Mouse (Mus musculus): ENCODE measurements at regions not wholly inside any gene's neighbourhood (a gene's known extent, or its start where the extent isn't known, plus 50 kb on each side); places are given as distances from the start of the nearest gene placed in this dataset.

- no peak overlapping the region for H3K4me3 ChIP-seq (replicated peaks; ENCODE audit: control insufficient read depth, low read depth, low read length)
- no peak overlapping the region for H3K27ac ChIP-seq (ENCODE audit: control insufficient read depth, insufficient read depth, low read depth, low read length, poor library complexity)
- no peaks in the 10 kb centered on the region for H3K4me1 ChIP-seq (ENCODE audit: control insufficient read depth, insufficient read depth, low read length)
- no peak for TF ChIP-seq CTCF (IDR thresholded peaks at IDR 0.05; ENCODE audit: control insufficient read depth, insufficient read depth, low read length)
- no peak for TF ChIP-seq POLR2A (IDR thresholded peaks at IDR 0.05; ENCODE audit: borderline replicate concordance, control insufficient read depth, low read depth, low read length)
- 72% methylated on average over 5 of the region's 5 CpGs for WGBS
These were observed 85.0 kb upstream of the Dock1 start for GRCm38 (mm10) chr7:134585478-134585877.

GRCm38 (mm10) chr7:134586990-134587389, 83.5 kb upstream of the Dock1 start:
- WGBS: 77% methylated on average over 6 of the region's 6 CpGs
- no peak for TF ChIP-seq POLR2A (IDR thresholded peaks at IDR 0.05; ENCODE audit: borderline replicate concordance, control insufficient read depth, low read depth, low read length)
- TF ChIP-seq CTCF (IDR thresholded peaks at IDR 0.05; ENCODE audit: control insufficient read depth, insufficient read depth, low read length): no peak
- H3K4me1 ChIP-seq (ENCODE audit: control insufficient read depth, insufficient read depth, low read length): no peaks in the 10 kb centered on the region
- H3K4me3 ChIP-seq (replicated peaks; ENCODE audit: control insufficient read depth, low read depth, low read length): no peak overlapping the region
- no peak overlapping the region for H3K27ac ChIP-seq (ENCODE audit: control insufficient read depth, insufficient read depth, low read depth, low read length, poor library complexity)

GRCm38 (mm10) chr7:134607886-134608285, 62.6 kb upstream of the Dock1 start:
- no peaks in the 10 kb centered on the region for H3K4me1 ChIP-seq (ENCODE audit: control insufficient read depth, insufficient read depth, low read length)
- TF ChIP-seq POLR2A (IDR thresholded peaks at IDR 0.05; ENCODE audit: borderline replicate concordance, control insufficient read depth, low read depth, low read length): no peak
- TF ChIP-seq CTCF (IDR thresholded peaks at IDR 0.05; ENCODE audit: control insufficient read depth, insufficient read depth, low read length): no peak

GRCm38 (mm10) chr7:134610159-134610558, 60.3 kb upstream of the Dock1 start:
- no peak for TF ChIP-seq POLR2A (IDR thresholded peaks at IDR 0.05; ENCODE audit: borderline replicate concordance, control insufficient read depth, low read depth, low read length)
- Histone ChIP-seq H3K4me3 (replicated peaks; ENCODE audit: control insufficient read depth, low read depth, low read length) (no peak overlapping the region), H3K4me1 (ENCODE audit: control insufficient read depth, insufficient read depth, low read length) (no peaks in the 10 kb centered on the region), H3K27ac (ENCODE audit: control insufficient read depth, insufficient read depth, low read depth, low read length, poor library complexity) (no peak overlapping the region)
- WGBS: 73% methylated on average over 2 of the region's 2 CpGs

More at GRCm38 (mm10) chr7:134607886-134608285, 62.6 kb upstream of the Dock1 start:
- no peak overlapping the region for H3K27ac ChIP-seq (ENCODE audit: control insufficient read depth, insufficient read depth, low read depth, low read length, poor library complexity)
- no peak overlapping the region for H3K4me3 ChIP-seq (replicated peaks; ENCODE audit: control insufficient read depth, low read depth, low read length)
- 79% methylated on average over 3 of the region's 3 CpGs for WGBS

GRCm38 (mm10) chr7:134611371-134611770, 59.1 kb upstream of the Dock1 start:
- TF ChIP-seq POLR2A (IDR thresholded peaks at IDR 0.05; ENCODE audit: borderline replicate concordance, control insufficient read depth, low read depth, low read length) (no peak), CTCF (IDR thresholded peaks at IDR 0.05; ENCODE audit: control insufficient read depth, insufficient read depth, low read length) (no peak)
- Histone ChIP-seq H3K4me3 (replicated peaks; ENCODE audit: control insufficient read depth, low read depth, low read length) (no peak overlapping the region), H3K27ac (ENCODE audit: control insufficient read depth, insufficient read depth, low read depth, low read length, poor library complexity) (no peak overlapping the region), H3K4me1 (ENCODE audit: control insufficient read depth, insufficient read depth, low read length) (no peaks in the 10 kb centered on the region)
- 81% methylated on average over 9 of the region's 9 CpGs for WGBS

- WGBS: 75% methylated on average over 4 of the region's 4 CpGs
- Histone ChIP-seq H3K27ac (ENCODE audit: control insufficient read depth, insufficient read depth, low read depth, low read length, poor library complexity) (no peak overlapping the region), H3K4me1 (ENCODE audit: control insufficient read depth, insufficient read depth, low read length) (no peaks in the 10 kb centered on the region), H3K4me3 (replicated peaks; ENCODE audit: control insufficient read depth, low read depth, low read length) (no peak overlapping the region)
- TF ChIP-seq CTCF (IDR thresholded peaks at IDR 0.05; ENCODE audit: control insufficient read depth, insufficient read depth, low read length): no peak
- no peak for TF ChIP-seq POLR2A (IDR thresholded peaks at IDR 0.05; ENCODE audit: borderline replicate concordance, control insufficient read depth, low read depth, low read length)
These were observed 58.2 kb upstream of the Dock1 start for GRCm38 (mm10) chr7:134612175-134612633.

GRCm38 (mm10) chr7:134619220-134619975, 51.1 kb upstream of the Dock1 start:
- WGBS: 41% methylated on average over 2 of the region's 2 CpGs
- no peak overlapping the region for H3K27ac ChIP-seq (ENCODE audit: control insufficient read depth, insufficient read depth, low read depth, low read length, poor library complexity)
- H3K4me3 ChIP-seq (replicated peaks; ENCODE audit: control insufficient read depth, low read depth, low read length): no peak overlapping the region
- TF ChIP-seq CTCF (IDR thresholded peaks at IDR 0.05; ENCODE audit: control insufficient read depth, insufficient read depth, low read length) (no peak), POLR2A (IDR thresholded peaks at IDR 0.05; ENCODE audit: borderline replicate concordance, control insufficient read depth, low read depth, low read length) (no peak)
- no peaks in the 10 kb centered on the region for H3K4me1 ChIP-seq (ENCODE audit: control insufficient read depth, insufficient read depth, low read length)

- Histone ChIP-seq H3K4me3 (replicated peaks; ENCODE audit: control insufficient read depth, low read depth, low read length) (no peak overlapping the region), H3K27ac (ENCODE audit: control insufficient read depth, insufficient read depth, low read depth, low read length, poor library complexity) (no peak overlapping the region), H3K4me1 (ENCODE audit: control insufficient read depth, insufficient read depth, low read length) (no peaks in the 10 kb centered on the region)
- TF ChIP-seq CTCF (IDR thresholded peaks at IDR 0.05; ENCODE audit: control insufficient read depth, insufficient read depth, low read length): no peak
- no peak for TF ChIP-seq POLR2A (IDR thresholded peaks at IDR 0.05; ENCODE audit: borderline replicate concordance, control insufficient read depth, low read depth, low read length)
- 81% methylated on average over 5 of the region's 5 CpGs for WGBS
These were observed 50.4 kb upstream of the Dock1 start for GRCm38 (mm10) chr7:134620006-134620405.

Data from bone marrow, adult 2 months (tissue).